Mouse (Mus musculus) heart, adult 2 months (tissue): ENCODE measurements around the gene Nupr1. TPM values are rescaled to one million over a fixed set of nuclear protein-coding genes. Genes with fewer than 3 reads are reported as not detected.

Source experiments
- DNase-seq, 2 experiments: peaks; one replicate each; pipeline ENCODE4 v3.0.0; 2021
- H3K27ac ChIP-seq: fragments of 200-600 bp; 2 replicates; pipeline ENCODE4 v1.8.1; 2022
- H3K27me3 ChIP-seq: fragments of 200-500 bp; 2 replicates; pipeline ENCODE4 v1.6.1; 2012; ENCODE audit warnings: mild to moderate bottlenecking, low read length, inconsistent platforms, mixed read lengths; ENCODE audit not compliant: control insufficient read depth, insufficient read depth
- H3K36me3 ChIP-seq: fragments of 200-500 bp; 2 replicates; pipeline ENCODE4 v1.6.1; 2012; ENCODE audit warnings: low read length, inconsistent platforms; ENCODE audit not compliant: control insufficient read depth, insufficient read depth
- H3K4me1 ChIP-seq: fragments of 200-500 bp; 2 replicates; pipeline ENCODE4 v1.6.1; 2011; ENCODE audit warnings: low read length; ENCODE audit not compliant: control insufficient read depth, insufficient read depth
- H3K4me3 ChIP-seq: fragments of 200-600 bp; 2 replicates; pipeline ENCODE4 v1.8.1; 2022
- H3K79me2 ChIP-seq: fragments of 200-500 bp; replicated peaks from 2 replicates; pipeline ENCODE4 v1.6.1; 2012; ENCODE audit warnings: mild to moderate bottlenecking, inconsistent platforms, low read length, moderate library complexity, mixed read lengths; ENCODE audit not compliant: control insufficient read depth, insufficient read depth
- H3K9ac ChIP-seq: fragments of 200-500 bp; 2 replicates; pipeline ENCODE4 v1.6.1; 2012; ENCODE audit warnings: low read depth, mild to moderate bottlenecking, control low read depth, inconsistent platforms, low read length, mixed read lengths
- CTCF ChIP-seq: fragments of 200-600 bp; IDR thresholded peaks from 2 replicates; pipeline ENCODE4 v1.8.1; 2022; ENCODE audit warnings: antibody characterized with exemption, mild to moderate bottlenecking, moderate library complexity
- EP300 ChIP-seq: fragments of 200-500 bp; IDR thresholded peaks from 2 replicates; pipeline ENCODE4 v1.6.1; 2011; ENCODE audit warnings: low read depth, low read length, control low read depth; ENCODE audit not compliant: insufficient read depth
- POLR2A ChIP-seq: fragments of 200-500 bp; IDR thresholded peaks from 2 replicates; pipeline ENCODE4 v1.6.1; 2011; ENCODE audit warnings: mild to moderate bottlenecking, low read depth, low read length, control low read depth; ENCODE audit not compliant: insufficient read depth
- WGBS: fragments of 180-500 bp; shearing (Covaris S2); methylation state at CpG from one replicate; pipeline ENCODE4 v1.1.7; 2018; 5-methylcytosine and 5-hydroxymethylcytosine counted together
- intact Hi-C: fragments of 180-260 bp; cut with DNase I; formaldehyde crosslinking; loops from one replicate; pipeline ENCODE4 v1.15.1; 2025
- polyA plus RNA-seq: library from polyadenylated mRNA; depleted of rRNA; stranded (reverse); fragments of >200 nt; gene quantifications from 2 replicates; pipeline ENCODE4 v1.2.3, GENCODE M21; 2012
- total RNA-seq, 2 experiments: library from RNA; stranded (reverse); gene quantifications; 2 replicates each; pipeline ENCODE4 v1.2.3; 2021

Gene Nupr1
- total and polyA plus RNA-seq, 3 experiments: 4.8 to 13.9 (median 6.5) TPM

GRCm38 (mm10) chr7:126625807-126626600, 4.7 kb downstream of the Nupr1 start:
- intact Hi-C loops: no loop called here
- Histone ChIP-seq H3K79me2 (no peaks in the 10 kb centered on the region), H3K9ac (no peak overlapping the region), H3K4me3 (no peak overlapping the region), H3K27ac (peak overlapping the region; percentile 73), H3K27me3 (no peaks in the 10 kb centered on the region), H3K4me1 (peaks cover 9% of the 10 kb centered on the region), H3K36me3 (no peaks in the 10 kb centered on the region)
- no peak for DNase-seq
- TF ChIP-seq POLR2A (no peak), CTCF (no peak), EP300 (no peak)
- WGBS: 78% methylated on average over 3 of the region's 3 CpGs

DNA sequence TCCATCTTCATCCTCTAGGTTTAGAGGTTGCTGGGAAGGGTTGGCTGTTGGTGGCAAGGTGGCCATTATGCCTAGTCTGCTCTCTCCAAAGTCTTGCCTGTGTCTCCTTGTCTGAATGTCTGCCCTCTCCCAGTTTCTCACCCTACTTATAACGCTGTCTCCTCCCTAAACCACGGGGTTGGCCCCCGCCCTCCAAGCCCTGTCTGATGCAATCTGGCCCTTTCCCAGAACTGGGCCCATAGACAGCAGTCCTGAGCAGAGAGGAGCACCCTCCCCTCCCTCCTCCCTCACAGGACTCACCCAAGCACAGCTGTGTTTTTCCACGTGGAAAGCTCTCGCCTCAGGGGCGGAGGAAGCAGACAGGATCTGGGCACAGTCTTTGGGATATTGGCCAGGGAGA, 5.3 kb downstream of the Nupr1 start:
- intact Hi-C loops: no loop called here
- H3K4me3 ChIP-seq: peak overlapping the region; percentile 30
- H3K4me1 ChIP-seq: peaks cover 9% of the 10 kb centered on the region

GRCm38 (mm10) chr7:126624774-126625173, 5.9 kb downstream of the Nupr1 start:
- H3K27ac ChIP-seq: peak overlapping the region; percentile 73
- WGBS: 56% methylated on average over 16 of the region's 16 CpGs
- H3K79me2 ChIP-seq: no peaks in the 10 kb centered on the region
- no peaks in the 10 kb centered on the region for H3K27me3 ChIP-seq
- peak overlapping the region; percentile 30 for H3K4me3 ChIP-seq
- intact Hi-C loops: no loop called here
- peak; percentile 29 to 51 for DNase-seq
- H3K36me3 ChIP-seq: no peaks in the 10 kb centered on the region
- H3K4me1 ChIP-seq: peaks cover 9% of the 10 kb centered on the region
- TF ChIP-seq CTCF: no peak
- H3K9ac ChIP-seq: peak overlapping the region; percentile 33; the same call in 1 of the 2 replicates

More for the DNA sequence above, 5.3 kb downstream of the Nupr1 start:
- 35% methylated on average over 6 of the region's 6 CpGs for WGBS
- peak; percentile 85 for TF ChIP-seq POLR2A
- no peak for TF ChIP-seq CTCF
- peak overlapping the region; percentile 33; the same call in 1 of the 2 replicates for H3K9ac ChIP-seq
- no peaks in the 10 kb centered on the region for H3K27me3 ChIP-seq
- H3K27ac ChIP-seq: peak overlapping the region; percentile 73
- no peaks in the 10 kb centered on the region for H3K79me2 ChIP-seq
- H3K36me3 ChIP-seq: no peaks in the 10 kb centered on the region
- peak; percentile 81 to 90 for DNase-seq

- peaks cover 9% of the 10 kb centered on the region for H3K4me1 ChIP-seq
- TF ChIP-seq EP300 (no peak), CTCF (no peak), POLR2A (no peak)
- H3K9ac ChIP-seq: no peak overlapping the region
- 53% methylated on average over 1 of the region's 1 CpGs for WGBS
- no peak overlapping the region for H3K4me3 ChIP-seq
- intact Hi-C loops: no loop called here
- H3K27ac ChIP-seq: no peak overlapping the region
- DNase-seq: no peak
- H3K27me3 ChIP-seq: no peaks in the 10 kb centered on the region
- H3K79me2 ChIP-seq: no peaks in the 10 kb centered on the region
- H3K36me3 ChIP-seq: no peaks in the 10 kb centered on the region
These were observed 7.3 kb downstream of the Nupr1 start for GRCm38 (mm10) chr7:126623381-126623780.

GRCm38 (mm10) chr7:126621452-126622359, 9.0 kb downstream of the Nupr1 start:
- DNase-seq: peak in 1 of 2 experiments; percentile 15
- 61% methylated on average over 9 of the region's 9 CpGs for WGBS
- no peaks in the 10 kb centered on the region for H3K36me3 ChIP-seq
- H3K4me1 ChIP-seq: peaks cover 7% of the 10 kb centered on the region
- intact Hi-C loops: no loop called here
- no peak overlapping the region for H3K9ac ChIP-seq
- TF ChIP-seq POLR2A (no peak), EP300 (no peak), CTCF (no peak)
- H3K79me2 ChIP-seq: no peaks in the 10 kb centered on the region
- no peaks in the 10 kb centered on the region for H3K27me3 ChIP-seq
- no peak overlapping the region for H3K4me3 ChIP-seq
- no peak overlapping the region for H3K27ac ChIP-seq
